Mouse (Mus musculus): ENCODE results near the gene Gpr50. TPM values are rescaled to one million over a fixed set of nuclear protein-coding genes. Genes with fewer than 3 reads are reported as not detected.

The Gpr50 gene
- total RNA-seq (2021): 1 to 10 TPM; 3.1 to 5.8 TPM
- long read RNA-seq, experiment 1, partial matches to known transcripts: 0 of 3 reads
- long read RNA-seq, experiment 1, other reads (novel, unspliced or antisense): 2 of 3 reads
- long read RNA-seq, experiment 2, partial matches to known transcripts: 0 of 1 reads
- long read RNA-seq, experiment 2, other reads (novel, unspliced or antisense): 1 of 1 reads

- DNase-seq (ENCODE audit: low spot score in 2 of 2): no peak
Observed at GRCm38 (mm10) chrX:71663374-71663773, at the start of gene Gpr50. TSS of gene Gpr50 (plus strand) at chrX:71663667.

GRCm38 (mm10) chrX:71622286-71622685 lies 41.2 kb upstream of the Gpr50 start:
- DNase-seq (ENCODE audit: low spot score in 2 of 2): no peak

GRCm38 (mm10) chrX:71623843-71624242 lies 39.6 kb upstream of the Gpr50 start:
- peak in 1 of 2 experiments; percentile 6 for DNase-seq (ENCODE audit: low spot score in 2 of 2)

GRCm38 (mm10) chrX:71628306-71628705 lies 35.2 kb upstream of the Gpr50 start:
- peak in 1 of 2 experiments; percentile 19 for DNase-seq (ENCODE audit: low spot score in 2 of 2)

- no peak for DNase-seq (ENCODE audit: low spot score in 2 of 2)
Observed at GRCm38 (mm10) chrX:71630709-71631108, 32.8 kb upstream of the Gpr50 start.

GRCm38 (mm10) chrX:71631130-71631529 lies 32.3 kb upstream of the Gpr50 start:
- DNase-seq (ENCODE audit: low spot score in 2 of 2): no peak

GRCm38 (mm10) chrX:71647958-71648357 lies 15.5 kb upstream of the Gpr50 start:
- DNase-seq (ENCODE audit: low spot score in 2 of 2): peak in 1 of 2 experiments; percentile 35

- DNase-seq (ENCODE audit: low spot score in 2 of 2): no peak
Observed at GRCm38 (mm10) chrX:71648434-71648833, 15.0 kb upstream of the Gpr50 start.

- peak in 1 of 2 experiments; percentile 53 for DNase-seq (ENCODE audit: low spot score in 2 of 2)
Observed at GRCm38 (mm10) chrX:71648848-71649454, 14.5 kb upstream of the Gpr50 start.

- DNase-seq (ENCODE audit: low spot score in 2 of 2): peak in 1 of 2 experiments; percentile 7
Observed at GRCm38 (mm10) chrX:71649993-71650392, 13.5 kb upstream of the Gpr50 start.

- DNase-seq (ENCODE audit: low spot score in 2 of 2): no peak
Observed at GRCm38 (mm10) chrX:71661794-71662193, 1.7 kb upstream of the Gpr50 start.

GRCm38 (mm10) chrX:71663871-71664687 lies 612 bp downstream of the Gpr50 start:
- no peak for DNase-seq (ENCODE audit: low spot score in 2 of 2)

- no peak for DNase-seq (ENCODE audit: low spot score in 2 of 2)
Observed at GRCm38 (mm10) chrX:71664688-71665026, 1.2 kb downstream of the Gpr50 start.

- no peak for DNase-seq (ENCODE audit: low spot score in 2 of 2)
Observed at GRCm38 (mm10) chrX:71670254-71670653, 6.8 kb downstream of the Gpr50 start.

GRCm38 (mm10) chrX:71700817-71701469 lies 37.5 kb downstream of the Gpr50 start:
- no peak for DNase-seq (ENCODE audit: low spot score in 2 of 2)

Other genes with a start within 250 kb of the Gpr50 start
- 10 to 100 TPM; 28.4 to 30.3 TPM for gene Cd99l2, start 170.8 kb upstream of the Gpr50 start, total RNA-seq (2021)
- gene Hmgb3, start 107.7 kb upstream of the Gpr50 start, total RNA-seq (2021): 10 to 100 TPM; 41.4 to 49.0 TPM
- 10 to 100 TPM; 30.0 to 37.0 TPM for gene Vma21, start 152.3 kb downstream of the Gpr50 start, total RNA-seq (2021)